Mouse (Mus musculus) bone marrow, adult 2 months (tissue): ENCODE measurements around the gene Lad1.

Experiments used
- CTCF ChIP-seq: fragments of 200-500 bp; IDR thresholded peaks from 2 replicates; pipeline ENCODE4 v1.5.1; 2011; ENCODE audit warnings: low read length, control low read depth; ENCODE audit not compliant: control insufficient read depth, insufficient read depth
- POLR2A ChIP-seq: fragments of 200-500 bp; IDR thresholded peaks from 2 replicates; pipeline ENCODE4 v1.6.1; 2011; ENCODE audit warnings: low read depth, mild to moderate bottlenecking, control low read depth, low read length, borderline replicate concordance; ENCODE audit not compliant: control insufficient read depth

- TF ChIP-seq POLR2A: no peak
- TF ChIP-seq CTCF: no peak
Measured at GRCm38 (mm10) chr1:135794216-135795134, 23.9 kb upstream of the Lad1 start.
